Mouse (Mus musculus) myocyte (in vitro differentiated cells): Measurements from ENCODE around the gene Comp.

Experiments used
- CEBPB ChIP-seq: IDR thresholded peaks from 2 replicates; pipeline ENCODE4 v1.6.1; 2011; ENCODE audit warnings: mild to moderate bottlenecking, moderate library complexity; ENCODE audit not compliant: poor library complexity, insufficient read depth, severe bottlenecking
- E2F4 ChIP-seq: IDR thresholded peaks from one replicate; pipeline ENCODE4 v1.6.1; 2011; ENCODE audit warnings: mild to moderate bottlenecking, control low read depth, moderate library complexity; ENCODE audit not compliant: insufficient read depth
- MAX ChIP-seq: IDR thresholded peaks from one replicate; pipeline ENCODE4 v1.6.1; 2011; ENCODE audit warnings: low read depth, mild to moderate bottlenecking, control low read depth
- POLR2A ChIP-seq: IDR thresholded peaks from one replicate; pipeline ENCODE4 v1.6.1; 2011; ENCODE audit warnings: low read depth, mild to moderate bottlenecking, control low read depth, moderate library complexity; ENCODE audit not compliant: insufficient read length
- POLR2AphosphoS2 ChIP-seq: IDR thresholded peaks from one replicate; pipeline ENCODE4 v1.6.1; 2011; ENCODE audit warnings: low read depth, control low read depth; ENCODE audit not compliant: insufficient read length

DNA sequence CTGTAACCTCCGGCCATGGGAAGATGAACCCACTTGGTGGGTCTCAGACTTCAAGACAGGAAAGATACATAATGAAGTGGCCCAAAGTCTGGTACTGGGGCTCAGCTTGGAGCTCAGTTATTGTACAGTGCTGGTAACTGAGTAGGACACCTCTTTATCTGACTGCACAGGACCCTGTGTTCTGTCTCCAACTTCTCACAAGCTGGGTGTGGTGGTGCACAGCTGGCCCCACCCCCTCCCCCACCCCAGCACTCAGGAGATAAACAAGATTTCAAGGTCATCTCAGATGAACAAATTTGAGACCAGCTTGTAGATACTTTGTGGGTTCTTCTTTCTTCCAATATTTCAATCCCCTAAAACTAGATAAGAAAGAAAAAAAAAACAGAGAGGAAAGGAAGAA lies 17.2 kb upstream of the Comp start:
- no peak for TF ChIP-seq E2F4
- TF ChIP-seq POLR2A: no peak
- no peak for TF ChIP-seq POLR2AphosphoS2
- no peak for TF ChIP-seq MAX
- TF ChIP-seq CEBPB: no peak
